Mouse (Mus musculus) midbrain, postnatal 0 days (tissue): Measurements from ENCODE around the gene Tagln2. TPM values are rescaled to one million over a fixed set of nuclear protein-coding genes. Genes with fewer than 3 reads are reported as not detected.

Experiments
- ATAC-seq: fragments of 200-750 bp; cut with Nextera tagmentation; 2 replicates; pipeline ENCODE4 v1.8.0; 2017; ENCODE audit warnings: moderate number of reproducible peaks, mild to moderate bottlenecking, moderate TSS enrichment, moderate library complexity; ENCODE audit not compliant: low FRiP score
- DNase-seq: peaks from one replicate; pipeline ENCODE4 v3.0.0-alpha.2; 2015; ENCODE audit warnings: low spot score
- H3K27ac ChIP-seq: fragments of 300-500 bp; sonication (generic); 2 replicates; pipeline ENCODE4 v1.5.1; 2014; ENCODE audit warnings: low read depth, mild to moderate bottlenecking, low read length, mixed read lengths
- H3K27me3 ChIP-seq: fragments of 300-500 bp; sonication (generic); 2 replicates; pipeline ENCODE4 v1.6.1; 2014; ENCODE audit warnings: low read length, control low read depth, mixed read lengths; ENCODE audit not compliant: insufficient read depth
- H3K36me3 ChIP-seq: fragments of 300-500 bp; sonication (generic); 2 replicates; pipeline ENCODE4 v1.6.1; 2014; ENCODE audit warnings: low read length, control low read depth, mixed read lengths; ENCODE audit not compliant: insufficient read depth
- H3K4me1 ChIP-seq: fragments of 300-500 bp; sonication (generic); 2 replicates; pipeline ENCODE4 v1.6.1; 2014; ENCODE audit warnings: mild to moderate bottlenecking, control low read depth, antibody characterized with exemption, low read length, mixed read lengths; ENCODE audit not compliant: insufficient read depth
- H3K4me2 ChIP-seq: fragments of 300-500 bp; sonication (generic); 2 replicates; pipeline ENCODE4 v1.6.1; 2014; ENCODE audit warnings: low read depth, mild to moderate bottlenecking, low read length, mixed read lengths; ENCODE audit not compliant: poor library complexity, severe bottlenecking
- H3K4me3 ChIP-seq: fragments of 300-500 bp; sonication (generic); 2 replicates; pipeline ENCODE4 v1.5.1; 2014; ENCODE audit warnings: low read depth, mild to moderate bottlenecking, low read length, moderate library complexity
- H3K9ac ChIP-seq: fragments of 300-500 bp; sonication (generic); replicated peaks from 2 replicates; pipeline ENCODE4 v1.6.1; 2014; ENCODE audit warnings: mild to moderate bottlenecking, low read length, moderate library complexity, mixed read lengths; ENCODE audit not compliant: poor library complexity, severe bottlenecking
- H3K9me3 ChIP-seq: fragments of 300-500 bp; sonication (generic); 2 replicates; pipeline ENCODE4 v1.6.1; 2016; ENCODE audit warnings: low read length, control low read depth
- CTCF ChIP-seq: IDR thresholded peaks from 2 replicates; pipeline ENCODE4 v1.5.1; 2016; ENCODE audit warnings: antibody characterized with exemption, mild to moderate bottlenecking
- WGBS: fragments of 180-500 bp; shearing (Covaris S2); extraction: QIAGEN DNeasy Blood & Tissue Kit; methylation state at CpG from one replicate; pipeline ENCODE4 v1.1.7; 2014; 5-methylcytosine and 5-hydroxymethylcytosine counted together
- polyA plus RNA-seq: library from polyadenylated mRNA; unstranded; fragments of >200 nt; fragmentation: Nextera tagmentation; extraction: Ambion mirVana; gene quantifications from 2 replicates; pipeline ENCODE4 v1.2.1, GENCODE M21; 2015
- total RNA-seq: library from RNA; depleted of rRNA; stranded (reverse); fragments of >200 nt; gene quantifications from 2 replicates; pipeline ENCODE4 v1.2.3, GENCODE M21; 2014

The Tagln2 gene
- total and polyA plus RNA-seq, 2 experiments from 2014 or later = 36.7 to 41.6 TPM

DNA sequence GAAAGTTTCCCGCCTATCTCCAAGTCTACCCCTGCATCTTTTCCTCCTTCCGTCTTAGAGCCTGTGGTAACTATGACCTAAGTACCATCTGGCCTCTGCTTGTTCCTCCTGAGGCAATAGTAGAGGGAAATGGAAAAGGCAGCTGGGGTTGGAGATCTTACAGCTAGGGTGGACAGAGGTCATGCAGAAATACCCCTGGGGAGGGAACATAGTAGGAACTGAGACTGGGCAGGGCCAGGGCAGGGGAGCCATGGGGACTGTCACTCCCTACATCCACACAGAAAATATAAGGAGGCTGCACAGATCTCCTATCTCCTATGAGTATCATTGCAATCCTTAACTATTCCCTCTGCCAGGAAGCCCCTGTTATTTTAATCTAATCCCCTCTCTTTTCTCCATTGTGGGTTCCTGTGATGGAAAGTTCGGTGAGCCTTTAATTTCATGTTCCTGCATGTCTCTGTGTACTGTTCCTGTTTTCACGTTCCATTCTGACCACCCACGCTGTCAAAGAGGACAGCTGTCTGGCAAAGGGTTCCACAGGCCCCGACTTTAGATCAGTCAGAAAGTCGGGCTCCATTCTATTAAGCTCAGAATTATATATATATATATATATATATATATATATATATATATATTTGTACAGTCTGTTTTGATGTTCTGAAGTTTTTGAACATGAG is 43.7 kb upstream of the Tagln2 start:
- no peak overlapping the region for H3K4me2 ChIP-seq
- H3K9ac ChIP-seq = no peak overlapping the region
- no peaks in the 10 kb centered on the region for H3K27me3 ChIP-seq
- no peak for TF ChIP-seq CTCF
- 69% methylated on average over 7 of the region's 7 CpGs for WGBS
- H3K36me3 ChIP-seq = no peaks in the 10 kb centered on the region
- H3K27ac ChIP-seq = no peak overlapping the region
- no peak for ATAC-seq
- H3K9me3 ChIP-seq = no peaks in the 10 kb centered on the region
- no peak for DNase-seq
- no peak overlapping the region for H3K4me3 ChIP-seq
- H3K4me1 ChIP-seq = no peaks in the 10 kb centered on the region

DNA sequence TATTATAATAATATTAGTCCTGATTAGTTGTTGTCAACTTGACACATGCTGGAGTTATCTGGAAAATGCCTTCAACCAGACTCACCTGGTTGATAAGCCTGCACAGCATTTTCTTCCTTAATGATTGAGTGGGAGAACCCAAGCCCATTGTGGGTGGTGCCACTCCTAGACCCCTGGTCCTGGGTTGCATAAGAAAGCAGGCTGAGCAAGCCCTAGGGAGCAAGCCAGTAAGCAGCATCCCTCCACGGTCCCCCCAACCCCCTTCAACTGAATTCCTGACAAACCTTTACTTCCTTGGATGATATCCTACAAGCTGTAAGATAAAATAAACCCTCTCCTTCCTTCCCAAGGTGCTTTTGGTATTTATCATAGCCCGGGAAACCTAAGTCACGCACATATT is 42.7 kb upstream of the Tagln2 start:
- H3K27ac ChIP-seq = no peak overlapping the region
- no peak for TF ChIP-seq CTCF
- no peaks in the 10 kb centered on the region for H3K4me1 ChIP-seq
- no peak for DNase-seq
- H3K36me3 ChIP-seq = no peaks in the 10 kb centered on the region
- no peaks in the 10 kb centered on the region for H3K27me3 ChIP-seq
- no peak overlapping the region for H3K4me3 ChIP-seq
- 94% methylated on average over 3 of the region's 3 CpGs for WGBS
- no peaks in the 10 kb centered on the region for H3K9me3 ChIP-seq
- H3K4me2 ChIP-seq = no peak overlapping the region
- H3K9ac ChIP-seq = no peak overlapping the region
- no peak for ATAC-seq

DNA sequence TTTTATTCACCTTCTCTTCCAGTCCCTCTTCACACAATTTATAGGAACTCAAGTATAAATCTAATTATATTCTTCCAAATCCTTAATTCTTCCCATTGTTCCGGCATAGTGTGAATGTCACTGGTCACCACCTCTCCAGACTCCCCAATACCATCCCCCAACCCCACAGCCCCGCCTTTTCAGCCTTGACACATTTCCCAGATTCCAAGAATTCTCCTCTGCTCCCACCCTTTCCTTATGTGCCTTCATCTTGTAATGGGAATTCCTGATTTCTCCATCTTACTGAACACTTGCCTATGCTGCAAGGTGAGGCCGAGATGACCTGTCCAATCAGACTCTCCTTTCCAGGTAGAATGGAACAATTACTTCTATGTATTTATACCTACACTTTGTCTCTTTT is 41.8 kb upstream of the Tagln2 start:
- H3K27me3 ChIP-seq = no peaks in the 10 kb centered on the region
- WGBS = 85% methylated on average over 3 of the region's 3 CpGs
- ATAC-seq (no peak), DNase-seq (no peak)
- no peak overlapping the region for H3K9ac ChIP-seq
- no peaks in the 10 kb centered on the region for H3K9me3 ChIP-seq
- no peak overlapping the region for H3K4me2 ChIP-seq
- no peaks in the 10 kb centered on the region for H3K36me3 ChIP-seq
- H3K4me1 ChIP-seq = no peaks in the 10 kb centered on the region
- no peak overlapping the region for H3K4me3 ChIP-seq
- no peak overlapping the region for H3K27ac ChIP-seq
- TF ChIP-seq CTCF = no peak

DNA sequence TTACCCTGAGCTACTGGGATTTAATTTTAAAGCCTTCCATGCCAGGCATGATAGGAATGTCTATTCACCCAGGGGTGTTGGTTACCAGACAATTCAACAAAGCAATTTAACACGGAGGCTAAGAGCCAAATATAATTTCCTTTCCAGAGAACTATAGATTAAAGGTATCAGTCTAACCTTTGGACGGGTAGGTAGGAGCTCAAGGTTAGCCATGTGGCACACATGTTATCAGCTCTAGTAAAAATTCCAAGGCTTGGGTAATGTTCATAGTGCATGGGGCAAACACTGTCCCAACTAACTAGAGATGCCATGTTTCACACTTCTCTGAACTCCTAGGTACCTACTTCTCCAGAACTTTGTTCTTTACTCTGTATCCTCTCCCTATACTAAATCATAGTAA is 38.2 kb upstream of the Tagln2 start:
- H3K27ac ChIP-seq = no peak overlapping the region
- H3K36me3 ChIP-seq = no peaks in the 10 kb centered on the region
- 66% methylated on average over 2 of the region's 2 CpGs for WGBS
- no peak overlapping the region for H3K4me3 ChIP-seq
- H3K27me3 ChIP-seq = no peaks in the 10 kb centered on the region
- no peak for TF ChIP-seq CTCF
- no peak for ATAC-seq
- no peak overlapping the region for H3K9ac ChIP-seq
- no peaks in the 10 kb centered on the region for H3K4me1 ChIP-seq
- H3K9me3 ChIP-seq = no peaks in the 10 kb centered on the region
- DNase-seq = no peak
- no peak overlapping the region for H3K4me2 ChIP-seq

DNA sequence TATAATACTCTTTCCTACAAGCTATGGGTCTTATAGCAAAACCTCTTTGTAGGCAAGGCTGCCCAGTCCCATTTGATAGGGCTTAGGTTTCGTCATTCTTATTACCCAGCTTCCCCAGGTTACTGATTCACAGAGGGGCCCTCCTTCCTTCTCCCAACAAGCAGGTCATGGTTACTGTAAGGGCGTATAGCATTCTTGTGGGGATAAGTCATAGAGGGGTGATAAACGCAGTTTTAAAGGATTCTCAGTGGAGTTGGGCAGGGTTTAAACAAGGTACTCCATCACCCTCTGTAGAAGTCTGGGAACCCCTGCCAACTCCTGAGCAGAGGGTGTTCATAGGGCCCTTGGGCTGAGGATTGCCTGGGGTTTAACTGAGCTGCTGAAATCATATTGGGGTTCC is 37.3 kb upstream of the Tagln2 start:
- no peak overlapping the region for H3K4me2 ChIP-seq
- ATAC-seq (no peak), DNase-seq (no peak)
- H3K4me3 ChIP-seq = no peak overlapping the region
- no peak for TF ChIP-seq CTCF
- H3K9ac ChIP-seq = no peak overlapping the region
- WGBS = 89% methylated on average over 3 of the region's 3 CpGs
- no peaks in the 10 kb centered on the region for H3K9me3 ChIP-seq
- no peak overlapping the region for H3K27ac ChIP-seq
- no peaks in the 10 kb centered on the region for H3K4me1 ChIP-seq
- H3K27me3 ChIP-seq = no peaks in the 10 kb centered on the region
- H3K36me3 ChIP-seq = no peaks in the 10 kb centered on the region

DNA sequence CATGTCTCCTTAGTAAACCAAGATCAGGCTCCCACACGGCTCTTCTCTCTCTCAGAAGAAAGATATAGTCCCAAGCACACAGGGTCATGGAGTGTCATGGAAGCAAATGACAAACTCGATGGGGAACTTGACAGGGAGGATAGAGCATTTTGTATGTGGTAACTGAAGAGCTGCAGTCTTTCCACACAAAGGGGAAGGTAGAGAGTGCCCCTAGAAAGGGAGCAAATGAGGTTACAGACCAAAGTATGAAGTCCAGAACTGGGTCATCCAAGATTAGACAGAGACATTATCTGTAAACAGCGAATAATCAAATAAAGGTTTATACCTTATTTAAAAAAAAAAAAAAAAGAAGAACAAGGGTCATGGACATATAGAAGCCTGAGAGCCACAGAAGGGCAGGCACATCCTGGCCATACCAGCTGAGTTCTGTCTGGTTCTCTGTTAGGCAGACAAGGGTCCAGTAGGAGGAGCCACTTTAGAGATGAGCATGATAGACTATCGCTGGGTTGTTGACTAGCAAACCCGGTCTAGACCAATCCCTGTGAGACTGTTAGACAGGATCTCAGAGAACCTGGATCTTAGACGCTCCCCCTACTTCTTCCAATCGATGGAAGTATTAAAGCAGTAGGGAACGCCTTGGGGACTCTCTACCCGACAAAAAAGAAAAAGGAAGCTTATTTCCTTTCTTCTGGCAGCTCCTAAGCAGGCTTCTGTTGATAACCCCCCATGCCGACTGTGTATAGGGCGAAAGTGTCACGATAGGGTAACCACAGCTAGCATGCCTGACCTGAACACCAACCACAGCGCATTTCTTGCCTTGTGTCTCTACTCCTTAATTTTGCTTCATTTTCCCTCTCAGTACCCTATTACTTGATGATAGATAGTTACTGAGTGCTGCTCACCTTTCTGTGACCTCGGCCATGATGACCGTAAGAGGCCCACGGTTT is 36.2 kb upstream of the Tagln2 start:
- Histone ChIP-seq H3K27me3 (no peaks in the 10 kb centered on the region), H3K4me3 (no peak overlapping the region), H3K9ac (no peak overlapping the region), H3K4me1 (no peaks in the 10 kb centered on the region), H3K9me3 (no peaks in the 10 kb centered on the region), H3K36me3 (no peaks in the 10 kb centered on the region), H3K27ac (no peak overlapping the region), H3K4me2 (no peak overlapping the region)
- ATAC-seq = no peak
- no peak for DNase-seq
- 90% methylated on average over 16 of the region's 16 CpGs for WGBS
- TF ChIP-seq CTCF = no peak
